Mouse (Mus musculus): ENCODE measurements around the gene Lcn2.

The Lcn2 gene

GRCm38 (mm10) chr2:32413936-32414335 is 25.9 kb upstream of the Lcn2 start:
- in situ Hi-C loops (cut with MboI, MseI): no loop called here

GRCm38 (mm10) chr2:32412742-32413531 is 24.9 kb upstream of the Lcn2 start:
- in situ Hi-C loops (cut with MboI, MseI): no loop called here

GRCm38 (mm10) chr2:32411407-32411806 is 23.4 kb upstream of the Lcn2 start:
- in situ Hi-C loops (cut with MboI, MseI): no loop called here

GRCm38 (mm10) chr2:32408429-32409424 is 20.7 kb upstream of the Lcn2 start:
- in situ Hi-C loops (cut with MboI, MseI): loop anchor here (5.0 kb wide), 1 partner anchor 79 kb away; no protein-coding TSS in a partner anchor

- in situ Hi-C loops (cut with MboI, MseI): loop anchor here (5.0 kb wide), 1 partner anchor 80 kb away; no protein-coding TSS in a partner anchor
These were observed 19.2 kb upstream of the Lcn2 start for GRCm38 (mm10) chr2:32407144-32407824.

GRCm38 (mm10) chr2:32404663-32405062 is 16.6 kb upstream of the Lcn2 start:
- in situ Hi-C loops (cut with MboI, MseI): loop anchor here (5.0 kb wide), 1 partner anchor 83 kb away; no protein-coding TSS in a partner anchor

GRCm38 (mm10) chr2:32396695-32397094 is 8.6 kb upstream of the Lcn2 start:
- in situ Hi-C loops (cut with MboI, MseI): no loop called here

- in situ Hi-C loops (cut with MboI, MseI): no loop called here
These were observed 8.0 kb upstream of the Lcn2 start for GRCm38 (mm10) chr2:32395946-32396621.

GRCm38 (mm10) chr2:32395484-32395945 is 7.5 kb upstream of the Lcn2 start, which contains the start of gene Ptges2:
Ptges2 (plus strand) TSS chr2:32395896.
- in situ Hi-C loops (cut with MboI, MseI): no loop called here

GRCm38 (mm10) chr2:32394973-32395372 is 6.9 kb upstream of the Lcn2 start:
- in situ Hi-C loops (cut with MboI, MseI): no loop called here

GRCm38 (mm10) chr2:32392063-32392462 is 4.0 kb upstream of the Lcn2 start:
- in situ Hi-C loops (cut with MboI, MseI): no loop called here

GRCm38 (mm10) chr2:32390871-32391270 is 2.8 kb upstream of the Lcn2 start:
- in situ Hi-C loops (cut with MboI, MseI): no loop called here

GRCm38 (mm10) chr2:32389157-32389556 is 1.1 kb upstream of the Lcn2 start:
- in situ Hi-C loops (cut with MboI, MseI): no loop called here

- in situ Hi-C loops (cut with MboI, MseI): loop anchor here (5.0 kb wide), 1 partner anchor 70 kb away; no protein-coding TSS in a partner anchor
These were observed 5.4 kb downstream of the Lcn2 start for GRCm38 (mm10) chr2:32382689-32383088.

- in situ Hi-C loops (cut with MboI, MseI): loop anchor here (5.0 kb wide), 1 partner anchor 69 kb away; no protein-coding TSS in a partner anchor
These were observed 6.3 kb downstream of the Lcn2 start, which contains the start of gene 1110008P14Rik for GRCm38 (mm10) chr2:32381775-32382223. 1110008P14Rik (minus strand) TSS chr2:32381938.

GRCm38 (mm10) chr2:32381141-32381774 is 6.8 kb downstream of the Lcn2 start:
- in situ Hi-C loops (cut with MboI, MseI): loop anchor here (5.0 kb wide), 1 partner anchor 69 kb away; no protein-coding TSS in a partner anchor

GRCm38 (mm10) chr2:32380001-32380500 is 8.0 kb downstream of the Lcn2 start:
- in situ Hi-C loops (cut with MboI, MseI): loop anchor here (5.0 kb wide), 1 partner anchor 68 kb away; no protein-coding TSS in a partner anchor

GRCm38 (mm10) chr2:32376963-32377362 is 11.1 kb downstream of the Lcn2 start:
- in situ Hi-C loops (cut with MboI, MseI): no loop called here

GRCm38 (mm10) chr2:32375317-32375940 is 12.6 kb downstream of the Lcn2 start:
- in situ Hi-C loops (cut with MboI, MseI): no loop called here

Data from T-helper 1 cell (primary cell).